Mouse (Mus musculus): ENCODE measurements at regions not wholly inside any gene's neighbourhood (a gene's known extent, or its start where the extent isn't known, plus 50 kb on each side); places are given as distances from the start of the nearest gene placed in this dataset.

GRCm38 (mm10) chr10:119006866-119007575, 137.0 kb upstream of the Dyrk2 start:
- no peak for TF ChIP-seq CTCF (IDR thresholded peaks at IDR 0.05; ENCODE audit: low read depth)
- no peak for TF ChIP-seq EP300 (IDR thresholded peaks at IDR 0.05; ENCODE audit: low read depth)
